Mouse (Mus musculus): ENCODE measurements around the gene Ccdc142.

DNA sequence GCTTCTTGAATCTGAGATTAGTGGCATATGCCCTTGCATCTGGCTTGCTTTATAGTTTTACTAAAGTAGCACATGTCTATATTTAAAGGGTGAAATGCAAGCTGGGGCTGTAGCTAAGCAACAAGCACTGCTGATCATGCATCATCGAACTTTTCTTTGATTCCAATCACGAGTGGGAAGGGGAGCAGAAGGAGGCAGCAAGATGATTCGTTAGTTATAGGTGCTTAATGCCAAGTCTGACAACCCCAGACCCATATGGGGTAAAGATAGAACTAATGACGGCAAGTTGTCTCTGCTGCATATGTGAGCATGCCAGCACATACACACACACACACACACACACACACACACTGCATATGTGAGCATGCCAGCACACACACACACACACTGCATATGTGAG is 2.8 kb downstream of the Ccdc142 start:
- TF ChIP-seq EP300 (IDR thresholded peaks at IDR 0.05; ENCODE audit: low read depth) (no peak), CTCF (IDR thresholded peaks at IDR 0.05; ENCODE audit: low read depth) (no peak)
